Comparison of ENCODE assay signal across 10 mouse cellular contexts in genomic region chr11:104316685-104317400, GRCm38 (mm10).
DNase-seq lines count a peak whose midpoint lies in the region; ATAC-seq lines count a peak whose summit lies in the region.
"Had no signal": no experiment of that assay in that cellular context is flagged by ENCODE, and none has a peak within 500 bp of the region (broad histone marks: within the 10 kb centered on the region; RNA-seq: fewer than 3 reads in every experiment).

No protein-coding gene starts in this region.

- no peak overlapping the region for H3K9ac ChIP-seq in stomach, embryonic 16.5 days (ENCODE audit: low read length)
- H3K9ac ChIP-seq: embryonic facial prominence, embryonic 12.5 days had no signal

- H3K9me3 ChIP-seq in stomach, embryonic 16.5 days (replicated peaks; ENCODE audit: control insufficient read depth, low read length) = no peaks in the 10 kb centered on the region
- H3K9me3 ChIP-seq: embryonic facial prominence, embryonic 12.5 days had no signal

- H3K4me3 ChIP-seq in stomach, embryonic 16.5 days (replicated peaks; ENCODE audit: low read length) = no peak overlapping the region
- H3K4me3 ChIP-seq: embryonic facial prominence, embryonic 12.5 days had no signal

- H3K27me3 ChIP-seq in stomach, embryonic 16.5 days (ENCODE audit: control insufficient read depth, insufficient read depth, low read length) = no peaks in the 10 kb centered on the region; the same call in 1 of the 2 replicates
- H3K27me3 ChIP-seq: embryonic facial prominence, embryonic 12.5 days had no signal

- 0 out of 2 replicates have a peak, but pooled peaks cover 7% of the 10 kb centered on the region for H3K4me1 ChIP-seq in stomach, embryonic 16.5 days (ENCODE audit: control insufficient read depth, insufficient read depth, low read length)

- peak; percentile 36 for DNase-seq in adrenal gland, adult 2 months
- DNase-seq in adrenal gland, adult 8-10 months = no peak
- DNase-seq in right cerebral cortex, postnatal 14 days = peak; percentile 5
- DNase-seq in right cerebral cortex, postnatal 4 days = no peak
- peak; percentile 34 to 55 for DNase-seq in kidney, postnatal 25 days
- no peak for DNase-seq in embryo, embryonic 9.5 days (ENCODE audit: extremely low spot score)

- H3K36me3 ChIP-seq in stomach, embryonic 16.5 days (ENCODE audit: control insufficient read depth, insufficient read depth, low read length) = no peaks in the 10 kb centered on the region
- H3K36me3 ChIP-seq: embryonic facial prominence, embryonic 12.5 days had no signal

- ATAC-seq in stomach, embryonic 16.5 days (ENCODE audit: insufficient read depth, low FRiP score) = 0 out of 2 replicates have a peak, but pooled peaks have one; percentile 50
- no peak for ATAC-seq in megakaryocyte-erythroid progenitor cell, adult 5-6 weeks (replicated peaks; ENCODE audit: low FRiP score, low TSS enrichment, poor library complexity, severe bottlenecking)
- ATAC-seq: hindbrain, postnatal 0 days had no signal

- H3K27ac ChIP-seq in stomach, embryonic 16.5 days (ENCODE audit: low read length) = peak overlapping the region; percentile 63; the same call in 1 of the 2 replicates
- H3K27ac ChIP-seq: embryonic facial prominence, embryonic 12.5 days; hindbrain, postnatal 0 days had no signal

- H3K4me2 ChIP-seq in stomach, embryonic 16.5 days (ENCODE audit: low read depth, low read length) = peak overlapping the region; percentile 9; the same call in 1 of the 2 replicates
- H3K4me2 ChIP-seq: embryonic facial prominence, embryonic 12.5 days had no signal

- 58% methylated on average over 16 of the region's 16 CpGs for WGBS in stomach, embryonic 16.5 days

Comparison
In these comparisons a context has a peak if more than half of its experiments do, and no peak if none do; other contexts are left out.
1. DNase-seq: peak in adrenal gland, adult 2 months (single experiment), right cerebral cortex, postnatal 14 days (single experiment) and kidney, postnatal 25 days (2 of 2); none in adrenal gland, adult 8-10 months (single experiment), right cerebral cortex, postnatal 4 days (single experiment) and embryo, embryonic 9.5 days (single experiment).